In the genomic region with DNA sequence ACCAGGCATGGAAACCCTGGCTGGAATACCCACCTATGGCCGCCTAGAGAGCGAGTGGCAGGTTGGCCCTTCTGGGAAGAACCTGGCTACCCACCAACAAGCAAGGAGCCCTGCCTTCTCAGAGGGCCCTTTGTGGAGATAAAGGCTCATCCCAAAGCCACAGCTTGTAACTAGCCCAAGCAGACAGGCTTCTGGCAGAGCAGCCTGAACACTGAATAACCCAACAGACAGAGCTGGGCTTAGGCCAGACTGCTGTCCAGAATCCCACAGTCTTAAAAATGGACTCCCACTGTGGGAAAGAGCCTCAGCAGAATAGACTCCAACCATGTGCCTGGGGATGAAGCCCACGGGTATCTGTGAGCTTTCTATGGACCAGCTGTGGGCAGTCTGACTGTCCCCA, we compare ENCODE assay signal across 12 mouse cellular contexts.
"Had no signal": no experiment of that assay in that cellular context is flagged by ENCODE, and none has a peak within 500 bp of the region (broad histone marks: within the 10 kb centered on the region; RNA-seq: fewer than 3 reads in every experiment).

No protein-coding gene starts in this region.

- H3K9ac ChIP-seq: liver, embryonic 13.5 days; neural tube, embryonic 13.5 days had no signal

- H3K27me3 ChIP-seq: liver, embryonic 13.5 days; neural tube, embryonic 13.5 days had no signal

- H3K27ac ChIP-seq: liver, embryonic 13.5 days; neural tube, embryonic 13.5 days had no signal

- H3K4me2 ChIP-seq: liver, embryonic 13.5 days; midbrain, embryonic 11.5 days; neural tube, embryonic 13.5 days had no signal

- H3K9me3 ChIP-seq: liver, embryonic 13.5 days; neural tube, embryonic 13.5 days had no signal

- H3K4me1 ChIP-seq: neural tube, embryonic 13.5 days had no signal

- H3K4me3 ChIP-seq: liver, embryonic 13.5 days; myocyte; neural tube, embryonic 13.5 days had no signal

- DNase-seq: kidney, postnatal 14 days; kidney, postnatal 4 days; liver, embryonic 13.5 days; lung, adult 2 months; lung, postnatal 14 days; lung, postnatal 4 days; midbrain, embryonic 14.5 days; thymus, adult 18-20 months; thymus, postnatal 36 days had no signal
